Mouse (Mus musculus) hematopoietic stem cell, adult 5-6 weeks (primary cell): ENCODE results near the gene Ralgps1. TPM values are rescaled to one million over a fixed set of nuclear protein-coding genes. Genes with fewer than 3 reads are reported as not detected.
A peak's percentile ranks its signal among the peaks of the same experiment; 100 is the strongest.

Experiments
- ATAC-seq, 2 experiments: fragments of 125-278 bp in 1 of 2; replicated peaks in 1 of 2; 2 replicates each; pipeline ENCODE4 v1.8.0; 2016 to 2017; ENCODE audit warnings: inconsistent platforms in 2 of 2, mild to moderate bottlenecking in 2 of 2, moderate number of reproducible peaks in 2 of 2, low read depth in 1 of 2, moderate TSS enrichment in 1 of 2; ENCODE audit not compliant: low FRiP score in 2 of 2, poor library complexity in 2 of 2, severe bottlenecking in 2 of 2, insufficient read depth in 1 of 2, low TSS enrichment in 1 of 2
- total RNA-seq: library from RNA; stranded (forward); fragments of 172-1452, 232-1000 nt; gene quantifications from 2 replicates; pipeline ENCODE4 v1.2.3, GENCODE M21; 2017

Ralgps1 gene
- total RNA-seq, 1 experiment from 2014 or later: 3.8 TPM

DNA sequence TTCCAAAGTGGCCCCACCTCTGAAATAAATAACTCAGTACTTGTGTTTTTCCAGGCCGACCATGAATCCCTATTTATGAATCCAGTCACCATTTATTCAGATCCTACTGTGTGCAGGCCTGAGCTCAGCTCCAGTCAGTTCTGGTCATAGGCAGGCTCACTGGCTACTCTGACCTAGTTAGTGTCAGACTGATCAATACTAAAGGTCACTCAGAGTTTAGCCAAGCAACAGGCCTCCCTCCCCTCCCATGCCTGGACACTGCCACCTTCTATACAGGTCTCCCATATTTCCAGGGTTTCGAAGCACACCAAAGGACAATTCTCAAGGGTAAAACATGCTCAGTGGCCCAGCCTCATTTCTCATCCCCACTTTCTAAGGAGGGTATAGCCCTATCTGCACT, 100.7 kb downstream of the Ralgps1 start:
- no peak for ATAC-seq

GRCm38 (mm10) chr2:33269132-33269493, 102.2 kb downstream of the Ralgps1 start:
- no peak for ATAC-seq

- no peak for ATAC-seq
These were observed 102.7 kb downstream of the Ralgps1 start for GRCm38 (mm10) chr2:33268384-33269131.

GRCm38 (mm10) chr2:33267075-33267474, 104.2 kb downstream of the Ralgps1 start:
- ATAC-seq: no peak

GRCm38 (mm10) chr2:33265793-33266192, 105.5 kb downstream of the Ralgps1 start:
- ATAC-seq: no peak

DNA sequence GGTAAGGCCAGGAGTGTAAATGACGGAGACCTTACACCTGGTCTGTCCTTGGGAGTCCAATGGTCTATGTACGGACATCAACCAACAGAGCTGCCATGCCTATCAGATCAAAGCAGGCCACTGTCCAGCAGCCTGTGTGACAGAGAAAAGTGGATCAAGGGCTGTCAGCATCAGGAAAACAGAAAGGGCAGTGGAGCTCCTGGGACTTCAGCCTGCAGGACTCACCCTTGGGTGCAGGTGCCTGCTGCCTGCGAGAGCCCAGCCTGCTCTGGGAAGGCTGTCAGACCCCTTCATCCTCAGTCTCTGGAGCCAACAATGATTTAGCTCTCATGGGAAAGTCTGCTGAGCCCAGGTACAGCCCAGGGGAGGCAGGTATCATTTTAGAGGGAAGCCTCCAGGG, 109.8 kb downstream of the Ralgps1 start:
- no peak for ATAC-seq

DNA sequence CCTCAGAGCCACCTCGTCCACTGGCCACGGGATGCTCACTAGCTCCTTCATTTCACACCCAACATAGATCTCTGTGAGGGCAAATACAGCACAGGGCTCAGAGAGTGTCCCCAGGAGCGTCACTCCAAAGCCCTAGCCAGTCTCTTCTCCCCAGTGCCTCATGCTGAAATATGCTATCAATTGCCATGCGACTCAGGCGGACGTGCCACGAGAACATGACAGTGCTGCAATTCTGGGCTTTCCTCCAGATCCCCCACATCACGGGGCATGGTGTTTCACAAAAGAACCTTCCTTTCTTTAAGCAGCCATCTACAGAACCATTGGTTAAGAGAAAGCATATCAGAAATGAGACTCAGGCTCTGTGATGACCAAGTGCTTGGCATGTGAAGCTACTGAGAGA, 110.5 kb downstream of the Ralgps1 start:
- no peak for ATAC-seq

DNA sequence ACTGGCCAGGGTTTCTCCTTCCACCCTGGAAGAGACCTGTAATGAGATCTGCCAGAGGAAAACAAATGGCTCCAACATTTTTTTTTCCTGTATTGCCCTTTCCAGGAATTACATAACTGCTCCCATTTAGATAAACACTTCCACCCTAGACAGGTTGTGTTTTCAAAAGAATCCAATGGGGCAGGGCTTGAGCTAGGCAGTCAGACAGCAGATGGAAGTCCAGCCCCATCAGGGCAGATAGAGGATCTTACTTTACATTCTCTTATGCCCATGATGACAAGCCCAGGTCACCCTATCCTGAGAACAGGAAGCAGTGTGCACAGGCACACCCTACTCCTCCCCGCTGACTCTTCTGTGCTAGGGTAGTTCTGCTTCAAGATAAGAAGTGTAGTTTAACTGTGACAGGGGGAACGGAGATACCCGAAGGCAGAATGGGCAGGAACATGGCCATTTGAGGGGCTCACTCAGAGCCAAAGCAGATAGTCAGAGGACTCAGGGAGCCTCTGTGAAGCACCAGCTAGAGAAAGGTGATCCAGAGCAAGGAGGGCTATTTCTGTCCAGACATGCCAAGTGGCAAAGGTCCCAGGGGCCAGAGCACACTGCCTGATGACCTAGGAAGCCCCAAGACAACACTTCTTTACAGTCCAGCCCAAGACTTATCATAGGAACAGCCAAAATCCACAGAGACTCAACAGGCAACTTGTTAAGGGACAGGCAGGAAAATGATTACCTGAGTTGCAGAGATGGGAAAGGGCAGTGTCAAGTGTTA, 114.3 kb downstream of the Ralgps1 start:
- ATAC-seq: peak in 1 of 2 experiments; percentile 42; a peak in 1 of 4 replicates

DNA sequence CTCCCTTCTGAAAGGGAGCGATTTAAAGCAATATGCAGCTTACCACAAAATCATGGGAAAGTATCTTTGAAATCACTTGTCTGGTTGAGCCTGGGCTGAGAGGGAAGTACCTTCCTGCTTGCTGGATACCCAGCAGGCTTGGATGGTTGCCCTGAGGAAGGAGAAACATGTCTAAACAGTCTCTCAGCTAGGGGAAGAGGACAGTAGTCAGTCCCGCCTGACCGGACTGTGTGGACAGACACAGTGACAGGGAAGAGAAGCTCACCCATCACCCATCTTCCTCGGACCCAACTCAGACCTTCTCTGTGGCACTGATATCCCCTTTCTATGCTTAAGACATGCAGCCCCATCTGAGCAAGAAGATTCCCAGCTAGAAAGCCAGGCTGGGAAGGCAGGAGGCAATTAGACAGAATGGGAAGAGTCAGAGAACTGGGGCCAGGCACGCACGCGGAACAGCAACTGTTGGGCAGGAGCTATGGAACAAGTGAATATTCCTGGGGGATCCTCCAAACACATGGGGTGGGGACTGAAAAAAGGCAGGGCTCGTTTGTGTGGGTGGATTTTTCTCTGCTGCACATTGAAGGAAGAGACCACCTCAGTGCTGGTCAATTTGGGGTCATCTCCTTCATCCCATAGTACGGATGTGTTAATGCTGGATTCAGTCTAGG, 116.8 kb downstream of the Ralgps1 start:
- ATAC-seq: no peak

DNA sequence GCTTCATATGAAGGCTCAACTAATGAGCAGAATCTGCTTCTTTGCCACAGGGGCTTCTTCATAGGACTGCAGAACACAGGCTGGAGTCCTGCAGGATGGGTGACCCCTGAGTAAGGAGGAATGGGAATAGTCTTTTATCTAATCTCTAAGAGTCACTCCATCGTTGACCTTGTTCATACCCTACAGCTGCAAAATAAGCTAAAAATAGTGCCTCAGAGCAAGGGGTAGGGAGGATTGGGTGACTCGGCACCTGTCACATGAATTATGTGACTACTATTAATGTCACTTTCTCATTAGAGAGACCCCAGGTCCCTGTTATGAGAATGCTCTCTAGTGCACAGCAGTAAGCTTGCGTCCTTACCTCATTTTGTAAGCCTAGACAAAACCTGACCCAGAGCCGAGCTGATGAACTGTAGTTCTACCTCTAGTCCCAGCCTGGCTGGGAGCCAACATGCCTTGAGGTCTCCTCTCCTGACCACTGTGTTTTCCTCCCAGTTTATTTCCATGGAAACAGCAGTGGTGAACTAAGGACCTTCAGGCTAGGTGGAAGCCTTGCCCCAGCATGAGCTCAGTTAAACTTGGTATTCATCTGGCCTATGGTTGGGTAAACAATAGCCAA, 117.6 kb downstream of the Ralgps1 start:
- 0 out of 4 replicates have a peak, but pooled peaks have one; percentile 22 to 27 for ATAC-seq

DNA sequence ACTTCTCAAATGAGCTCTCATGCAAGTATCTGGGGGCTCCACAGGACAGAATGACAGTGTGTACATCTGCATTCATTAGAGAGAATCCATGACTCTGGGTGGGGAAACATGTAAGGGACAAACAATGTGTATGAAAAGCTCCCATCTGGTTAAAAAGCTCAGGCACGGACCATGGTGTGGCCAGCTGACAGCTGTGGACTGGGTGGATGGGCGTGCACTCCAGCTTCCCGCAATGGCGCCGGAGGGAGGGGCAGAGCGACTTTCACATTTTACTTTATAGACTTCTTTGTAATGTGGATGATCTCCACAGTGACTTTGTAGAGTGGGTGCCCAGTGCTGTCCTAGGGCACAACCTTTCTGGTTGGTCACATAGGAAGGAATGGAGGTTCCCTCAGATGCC, 118.5 kb downstream of the Ralgps1 start:
- ATAC-seq: no peak

GRCm38 (mm10) chr2:33249922-33250633, 121.2 kb downstream of the Ralgps1 start:
- no peak for ATAC-seq

DNA sequence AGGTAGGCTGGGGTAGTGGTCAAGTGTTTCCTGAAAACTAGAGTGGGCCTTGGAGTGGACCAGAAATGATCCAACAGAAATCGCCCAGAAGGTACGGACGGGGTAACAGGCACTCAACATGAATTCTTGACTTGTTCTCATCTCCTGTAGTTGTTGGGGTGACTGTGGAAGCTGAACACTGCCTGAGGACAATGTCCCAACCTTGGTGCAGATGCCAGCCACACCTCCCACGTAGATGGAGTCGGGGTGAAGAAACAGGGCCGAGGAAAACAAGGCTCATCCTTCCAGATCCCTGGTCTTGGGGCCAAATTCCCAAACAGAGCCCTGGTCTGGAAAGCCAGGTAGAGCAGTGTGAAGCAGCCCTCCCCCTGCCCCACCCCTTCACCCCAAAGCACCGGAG, 122.7 kb downstream of the Ralgps1 start:
- no peak for ATAC-seq

GRCm38 (mm10) chr2:33246841-33247240, 124.4 kb downstream of the Ralgps1 start:
- no peak for ATAC-seq

DNA sequence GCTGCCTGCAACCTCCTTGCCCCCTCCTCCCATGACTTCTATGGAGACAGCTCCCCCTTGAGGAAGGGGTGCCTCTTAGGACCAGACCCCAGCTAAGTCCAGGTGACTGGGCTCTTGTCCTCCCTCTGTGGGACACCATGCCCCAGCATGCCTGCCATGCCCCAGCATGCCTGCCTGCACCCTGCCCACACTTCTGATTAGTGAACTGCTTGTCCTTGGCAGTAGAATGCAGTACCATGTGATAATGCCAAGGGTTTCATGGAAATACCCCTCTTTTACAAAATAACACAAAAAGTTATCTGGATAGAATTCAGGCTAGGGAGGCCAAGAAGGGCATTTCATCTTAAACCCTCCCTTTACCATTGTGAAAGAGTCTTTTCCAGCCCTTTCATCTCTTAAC, 125.9 kb downstream of the Ralgps1 start:
- no peak for ATAC-seq

DNA sequence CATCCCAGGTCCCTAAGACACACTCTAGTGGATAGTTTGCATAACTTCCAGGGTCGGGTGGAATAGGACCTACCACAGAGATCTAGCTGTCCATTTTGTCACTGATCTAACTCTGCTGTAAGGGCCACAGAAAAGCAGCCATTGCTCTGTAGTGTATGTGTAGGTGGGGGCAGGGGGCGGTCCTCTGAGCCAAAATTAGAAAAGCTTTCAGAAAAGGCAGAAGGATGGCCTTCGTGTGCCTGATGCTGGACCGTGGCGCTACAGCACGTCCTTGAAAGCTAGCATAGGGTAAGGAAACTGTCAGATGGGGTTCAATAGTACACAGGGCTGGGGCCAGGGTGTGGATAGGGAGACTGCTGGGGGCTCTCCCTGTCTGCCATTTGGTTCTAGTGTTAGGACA, 126.4 kb downstream of the Ralgps1 start:
- no peak for ATAC-seq

DNA sequence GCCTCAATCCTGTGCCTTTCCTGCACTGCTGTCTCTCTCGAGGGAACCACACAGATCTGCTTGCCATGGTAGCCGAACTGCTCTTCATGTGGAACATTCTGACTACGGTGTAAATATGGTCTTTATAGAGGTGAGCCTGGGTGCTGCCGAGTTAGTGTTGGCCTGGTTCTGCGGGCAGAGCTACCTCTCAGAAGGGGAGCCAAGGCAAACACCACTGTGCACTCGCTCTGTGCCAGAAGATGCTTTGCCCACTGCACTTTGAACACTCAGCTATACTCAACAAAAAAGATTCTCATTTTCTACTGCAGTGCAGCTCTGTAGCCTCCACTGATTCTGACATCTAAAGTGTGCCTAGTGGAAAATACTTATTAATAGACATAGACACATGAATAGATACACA, 133.7 kb downstream of the Ralgps1 start:
- ATAC-seq: no peak
